Mouse (Mus musculus) CH12F3 (cell line): ENCODE measurements around the gene Crtc1.

Experiments used
- in situ Hi-C: fragments of 300-500 bp; cut with MboI; formaldehyde crosslinking; loops from 2 replicates; pipeline ENCODE4 v1.14.3; 2020; ENCODE audit warnings: low sequenced_read_pairs

Gene Crtc1

GRCm38 (mm10) chr8:70463306-70463705 lies 23.9 kb upstream of the Crtc1 start:
- in situ Hi-C loops, result no loop called here

GRCm38 (mm10) chr8:70462516-70462813 lies 23.1 kb upstream of the Crtc1 start:
- in situ Hi-C loops, result no loop called here

GRCm38 (mm10) chr8:70461765-70462515 lies 22.6 kb upstream of the Crtc1 start:
- in situ Hi-C loops, result no loop called here

GRCm38 (mm10) chr8:70460606-70461005 lies 21.2 kb upstream of the Crtc1 start:
- in situ Hi-C loops, result no loop called here

GRCm38 (mm10) chr8:70460199-70460598 lies 20.8 kb upstream of the Crtc1 start:
- in situ Hi-C loops, result no loop called here

- in situ Hi-C loops, result no loop called here
These were observed 20.3 kb upstream of the Crtc1 start for GRCm38 (mm10) chr8:70459636-70460035.

- in situ Hi-C loops, result no loop called here
These were observed 19.1 kb upstream of the Crtc1 start for GRCm38 (mm10) chr8:70458462-70458861.

GRCm38 (mm10) chr8:70457882-70458281 lies 18.5 kb upstream of the Crtc1 start:
- in situ Hi-C loops, result no loop called here

GRCm38 (mm10) chr8:70456996-70457395 lies 17.6 kb upstream of the Crtc1 start:
- in situ Hi-C loops, result no loop called here

GRCm38 (mm10) chr8:70453852-70454251 lies 14.5 kb upstream of the Crtc1 start:
- in situ Hi-C loops, result no loop called here

GRCm38 (mm10) chr8:70452196-70452966 lies 13.0 kb upstream of the Crtc1 start:
- in situ Hi-C loops, result no loop called here

GRCm38 (mm10) chr8:70447639-70448420 lies 8.5 kb upstream of the Crtc1 start:
- in situ Hi-C loops, result no loop called here

- in situ Hi-C loops, result no loop called here
These were observed 6.6 kb upstream of the Crtc1 start for GRCm38 (mm10) chr8:70445988-70446387.

GRCm38 (mm10) chr8:70443326-70443725 lies 3.9 kb upstream of the Crtc1 start:
- in situ Hi-C loops, result no loop called here

- in situ Hi-C loops, result no loop called here
These were observed 2.2 kb upstream of the Crtc1 start for GRCm38 (mm10) chr8:70441565-70441964.

GRCm38 (mm10) chr8:70440246-70440645 lies 867 bp upstream of the Crtc1 start:
- in situ Hi-C loops, result no loop called here

- in situ Hi-C loops, result no loop called here
These were observed 435 bp upstream of the Crtc1 start for GRCm38 (mm10) chr8:70439848-70440179.

- in situ Hi-C loops, result no loop called here
These were observed 956 bp downstream of the Crtc1 start for GRCm38 (mm10) chr8:70438423-70438822.

- in situ Hi-C loops, result no loop called here
These were observed 4.2 kb downstream of the Crtc1 start for GRCm38 (mm10) chr8:70435156-70435555.

- in situ Hi-C loops, result no loop called here
These were observed 6.3 kb downstream of the Crtc1 start for GRCm38 (mm10) chr8:70432991-70433536.

GRCm38 (mm10) chr8:70431213-70431612 lies 8.2 kb downstream of the Crtc1 start:
- in situ Hi-C loops, result no loop called here
